ENCODE assay signal across 8 mouse cellular contexts in the genomic region with DNA sequence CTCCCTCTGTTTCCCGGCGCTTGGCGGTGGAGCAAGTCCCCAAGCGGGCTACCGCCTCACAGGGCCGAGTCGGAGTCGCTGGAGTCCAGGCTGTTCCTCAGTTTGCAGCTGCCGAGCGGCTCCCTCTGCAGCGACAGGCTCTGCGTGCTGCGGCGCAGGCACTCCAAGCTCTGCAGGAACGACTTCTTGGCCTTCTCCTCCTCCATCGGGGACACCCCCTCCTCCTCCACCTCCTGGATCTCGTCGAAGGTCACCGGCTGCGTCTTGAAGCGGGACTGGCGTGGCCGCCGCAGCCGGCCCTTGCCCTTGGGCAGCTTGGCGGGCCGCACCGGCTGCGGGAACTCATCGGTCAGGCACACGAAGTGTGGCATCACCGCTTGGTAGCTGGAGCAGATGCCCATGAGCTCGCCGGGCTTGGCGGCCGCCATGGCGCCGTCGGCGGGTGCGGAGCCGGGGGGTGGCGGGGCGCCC. TPM values are rescaled to one million over a fixed set of nuclear protein-coding genes. Genes with fewer than 3 reads are reported as not detected.
DNase-seq lines count a peak whose midpoint lies in the region; ATAC-seq lines count a peak whose summit lies in the region.

No protein-coding gene starts in this region.

- H3K27ac ChIP-seq in intestine, embryonic 16.5 days (ENCODE audit: low read length) = peak overlapping the region; percentile 82
- no peak overlapping the region for H3K27ac ChIP-seq in limb, embryonic 12.5 days
- H3K27ac ChIP-seq in midbrain, embryonic 12.5 days (replicated peaks) = no peak overlapping the region
- H3K27ac ChIP-seq in stomach, embryonic 14.5 days (ENCODE audit: low read length) = peak overlapping the region; percentile 72

- H3K4me3 ChIP-seq in intestine, embryonic 16.5 days (ENCODE audit: low read length) = peak overlapping the region; percentile 73
- H3K4me3 ChIP-seq in limb, embryonic 12.5 days (replicated peaks) = peak overlapping the region; percentile 63
- H3K4me3 ChIP-seq in midbrain, embryonic 12.5 days = peak overlapping the region; percentile 68
- peak overlapping the region; percentile 69 for H3K4me3 ChIP-seq in stomach, embryonic 14.5 days (ENCODE audit: low read depth, low read length)

- H3K9me3 ChIP-seq in intestine, embryonic 16.5 days (ENCODE audit: control insufficient read depth, low read length) = no peaks in the 10 kb centered on the region
- no peaks in the 10 kb centered on the region for H3K9me3 ChIP-seq in limb, embryonic 12.5 days
- H3K9me3 ChIP-seq in midbrain, embryonic 12.5 days = no peaks in the 10 kb centered on the region
- no peaks in the 10 kb centered on the region for H3K9me3 ChIP-seq in stomach, embryonic 14.5 days (ENCODE audit: control insufficient read depth, low read depth, low read length)

- peak overlapping the region; percentile 84 for H3K9ac ChIP-seq in intestine, embryonic 16.5 days (ENCODE audit: low read depth, low read length)
- peak overlapping the region; percentile 62 for H3K9ac ChIP-seq in limb, embryonic 12.5 days (replicated peaks)
- H3K9ac ChIP-seq in midbrain, embryonic 12.5 days (replicated peaks) = peak overlapping the region; percentile 68
- peak overlapping the region; percentile 57 for H3K9ac ChIP-seq in stomach, embryonic 14.5 days (replicated peaks; ENCODE audit: low read depth, low read length)

- H3K27me3 ChIP-seq in intestine, embryonic 16.5 days (replicated peaks; ENCODE audit: control insufficient read depth, insufficient read depth, low read length) = peaks cover 25% of the 10 kb centered on the region
- peaks cover 90% of the 10 kb centered on the region for H3K27me3 ChIP-seq in limb, embryonic 12.5 days
- peaks cover 64% of the 10 kb centered on the region for H3K27me3 ChIP-seq in midbrain, embryonic 12.5 days
- 0 out of 2 replicates have a peak, but pooled peaks cover 5% of the 10 kb centered on the region for H3K27me3 ChIP-seq in stomach, embryonic 14.5 days (ENCODE audit: control insufficient read depth, insufficient read depth, low read length)

- ATAC-seq in CD4-positive, CD25-positive, alpha-beta regulatory T cell, adult 4 months = no peak
- peak; percentile 57 for ATAC-seq in intestine, embryonic 16.5 days
- peak; percentile 53; the same call in 1 of the 2 replicates for ATAC-seq in limb, embryonic 12.5 days (ENCODE audit: insufficient number of reproducible peaks, insufficient read depth, low FRiP score, low TSS enrichment, low read depth)
- ATAC-seq in midbrain, embryonic 12.5 days (ENCODE audit: low FRiP score, low read depth) = peak; percentile 57
- ATAC-seq in stomach, embryonic 14.5 days (ENCODE audit: insufficient number of reproducible peaks, insufficient read depth, low FRiP score, low read depth) = peak; percentile 57; the same call in 1 of the 2 replicates

- peaks cover 14% of the 10 kb centered on the region for H3K4me1 ChIP-seq in intestine, embryonic 16.5 days (ENCODE audit: control insufficient read depth, insufficient read depth, low read length)
- peaks cover 28% of the 10 kb centered on the region for H3K4me1 ChIP-seq in limb, embryonic 12.5 days (replicated peaks)
- peaks cover 37% of the 10 kb centered on the region for H3K4me1 ChIP-seq in midbrain, embryonic 12.5 days
- peaks cover 11% of the 10 kb centered on the region for H3K4me1 ChIP-seq in stomach, embryonic 14.5 days (ENCODE audit: control insufficient read depth, insufficient read depth, low read length)

- H3K36me3 ChIP-seq in intestine, embryonic 16.5 days (ENCODE audit: control insufficient read depth, insufficient read depth, low read length) = no peaks in the 10 kb centered on the region
- H3K36me3 ChIP-seq in limb, embryonic 12.5 days = no peaks in the 10 kb centered on the region
- H3K36me3 ChIP-seq in midbrain, embryonic 12.5 days = no peaks in the 10 kb centered on the region
- no peaks in the 10 kb centered on the region for H3K36me3 ChIP-seq in stomach, embryonic 14.5 days (ENCODE audit: control insufficient read depth, insufficient read depth, low read length)

- peak overlapping the region; percentile 89 for H3K4me2 ChIP-seq in intestine, embryonic 16.5 days (ENCODE audit: low read depth, low read length)
- peak overlapping the region; percentile 96 for H3K4me2 ChIP-seq in limb, embryonic 12.5 days
- H3K4me2 ChIP-seq in midbrain, embryonic 12.5 days (replicated peaks) = peak overlapping the region; percentile 99
- peak overlapping the region; percentile 95 for H3K4me2 ChIP-seq in stomach, embryonic 14.5 days (replicated peaks; ENCODE audit: low read depth, low read length)

- under 1% methylated on average over 44 of the region's 44 CpGs for WGBS in intestine, embryonic 16.5 days
- under 1% methylated on average over 42 of the region's 44 CpGs for WGBS in limb, embryonic 12.5 days
- under 1% methylated on average over 39 of the region's 44 CpGs for WGBS in midbrain, embryonic 12.5 days
- under 1% methylated on average over 44 of the region's 44 CpGs for WGBS in stomach, embryonic 14.5 days

- DNase-seq in CD4-positive, CD25-positive, alpha-beta regulatory T cell, adult 2 months (ENCODE audit: low read depth, low spot score) = peak; percentile 22
- peak; percentile 72 for DNase-seq in embryo, embryonic 9.5 days (ENCODE audit: extremely low spot score)
- peak; percentile 51 to 65 for DNase-seq in heart, adult 18-20 months

RNA-seq across cellular contexts. Expression of a gene that starts 0.6 kb away (rescaled TPM):
- not detected for polyA plus RNA-seq in CD4-positive, CD25-positive, alpha-beta regulatory T cell, adult 4 months (2017; shearing (Covaris generic))
- total RNA-seq in heart, adult 18-20 months (2021) = 10 to 100 TPM in 1 of 2 experiments, 1 to 10 TPM in 1; 8.9 to 10.9 TPM
- 7.7 and 11.6 TPM in 2 replicates for polyA plus RNA-seq in intestine, embryonic 16.5 days (2015; fragmentation: Nextera tagmentation; extraction: Ambion mirVana)
- polyA plus RNA-seq in limb, embryonic 12.5 days (2016; fragmentation: Nextera tagmentation; extraction: Ambion mirVana) = 1.2 and 1.9 TPM in 2 replicates
- polyA plus RNA-seq in midbrain, embryonic 12.5 days (2016; fragmentation: Nextera tagmentation; extraction: Ambion mirVana) = 4.2 and 5.2 TPM in 2 replicates
- 26.1 and 26.8 TPM in 2 replicates for polyA plus RNA-seq in stomach, embryonic 14.5 days (2014; fragmentation: Nextera tagmentation; extraction: Ambion mirVana)

RNA-seq across cellular contexts. Expression of a gene that starts 39.8 kb away (rescaled TPM):
- not detected for polyA plus RNA-seq in CD4-positive, CD25-positive, alpha-beta regulatory T cell, adult 4 months (2017; shearing (Covaris generic))
- not detected for total RNA-seq in heart, adult 18-20 months (2021)
- polyA plus RNA-seq in intestine, embryonic 16.5 days (2015; fragmentation: Nextera tagmentation; extraction: Ambion mirVana) = not detected in 2 replicates
- not detected in 2 replicates for polyA plus RNA-seq in limb, embryonic 12.5 days (2016; fragmentation: Nextera tagmentation; extraction: Ambion mirVana)
- not detected in 2 replicates for polyA plus RNA-seq in midbrain, embryonic 12.5 days (2016; fragmentation: Nextera tagmentation; extraction: Ambion mirVana)
- polyA plus RNA-seq in stomach, embryonic 14.5 days (2014; fragmentation: Nextera tagmentation; extraction: Ambion mirVana) = not detected in 2 replicates

RNA-seq across cellular contexts. Expression of a gene that starts 54.2 kb away (rescaled TPM):
- polyA plus RNA-seq in CD4-positive, CD25-positive, alpha-beta regulatory T cell, adult 4 months (2017; shearing (Covaris generic)) = 10 to 100 TPM; 55.1 to 70.7 TPM
- 10 to 100 TPM; 55.2 to 55.4 TPM for total RNA-seq in heart, adult 18-20 months (2021)
- polyA plus RNA-seq in intestine, embryonic 16.5 days (2015; fragmentation: Nextera tagmentation; extraction: Ambion mirVana) = 68.4 and 77.8 TPM in 2 replicates
- 62.4 and 67.8 TPM in 2 replicates for polyA plus RNA-seq in limb, embryonic 12.5 days (2016; fragmentation: Nextera tagmentation; extraction: Ambion mirVana)
- polyA plus RNA-seq in midbrain, embryonic 12.5 days (2016; fragmentation: Nextera tagmentation; extraction: Ambion mirVana) = 50.1 and 55.8 TPM in 2 replicates
- 70.1 and 70.6 TPM in 2 replicates for polyA plus RNA-seq in stomach, embryonic 14.5 days (2014; fragmentation: Nextera tagmentation; extraction: Ambion mirVana)

Comparison
In these comparisons a context has a peak if more than half of its experiments do, and no peak if none do; other contexts are left out.
1. DNase-seq: peak in every context shown above with its lines; median percentile 72 in embryo, embryonic 9.5 days; 58 in heart, adult 18-20 months; 22 in CD4-positive, CD25-positive, alpha-beta regulatory T cell, adult 2 months.
2. H3K27ac ChIP-seq: peak in intestine, embryonic 16.5 days (single experiment) and stomach, embryonic 14.5 days (single experiment); none in limb, embryonic 12.5 days (single experiment) and midbrain, embryonic 12.5 days (single experiment).
3. Peak in every context shown above with its lines, with median percentiles within 50 percentile points of each other: H3K4me2 ChIP-seq, H3K4me3 ChIP-seq and H3K9ac ChIP-seq.